Mouse (Mus musculus) c-Kit-negative CD71-positive TER-119-positive erythroid progenitor cells, embryonic 14.5 days (primary cell): ENCODE measurements around the gene Hist1h1c.
"Not testable (repeated sequence)": the region's sequence is repeated elsewhere in the genome, so short reads cannot be mapped to it uniquely, and the experiment has no call there.

Experiments
- DNase-seq: peaks from one replicate; pipeline ENCODE4 v3.0.0-alpha.2; 2013; ENCODE audit warnings: low read depth, low spot score

The Hist1h1c gene

GRCm38 (mm10) chr13:23716261-23717042, 22.2 kb upstream of the Hist1h1c start:
- no peak for DNase-seq

- no peak for DNase-seq
These were observed 21.4 kb upstream of the Hist1h1c start for GRCm38 (mm10) chr13:23717176-23717575.

GRCm38 (mm10) chr13:23717593-23718245, 20.9 kb upstream of the Hist1h1c start:
- not testable (repeated sequence) for DNase-seq

- no peak for DNase-seq
These were observed 14.4 kb upstream of the Hist1h1c start for GRCm38 (mm10) chr13:23724239-23724638.

GRCm38 (mm10) chr13:23725213-23725612, 13.4 kb upstream of the Hist1h1c start:
- DNase-seq = no peak

- no peak for DNase-seq
These were observed 10.0 kb upstream of the Hist1h1c start for GRCm38 (mm10) chr13:23728472-23729191.

- no peak for DNase-seq
These were observed 9.4 kb upstream of the Hist1h1c start for GRCm38 (mm10) chr13:23729192-23729525.

GRCm38 (mm10) chr13:23729706-23730105, 8.9 kb upstream of the Hist1h1c start:
- no peak for DNase-seq

GRCm38 (mm10) chr13:23730479-23730878, 8.1 kb upstream of the Hist1h1c start:
- DNase-seq = no peak

GRCm38 (mm10) chr13:23732156-23732804, 6.3 kb upstream of the Hist1h1c start:
- DNase-seq = peak; percentile 16

- no peak for DNase-seq
These were observed 1.5 kb upstream of the Hist1h1c start for GRCm38 (mm10) chr13:23737091-23737490.

GRCm38 (mm10) chr13:23738041-23738440, 567 bp upstream of the Hist1h1c start:
- peak; percentile 58 for DNase-seq

GRCm38 (mm10) chr13:23739069-23739921, 687 bp downstream of the Hist1h1c start:
- peak; percentile 87 for DNase-seq

- no peak for DNase-seq
These were observed 1.3 kb downstream of the Hist1h1c start for GRCm38 (mm10) chr13:23739922-23740252.

GRCm38 (mm10) chr13:23740256-23740840, 1.7 kb downstream of the Hist1h1c start:
- no peak for DNase-seq

GRCm38 (mm10) chr13:23740910-23741309, 2.3 kb downstream of the Hist1h1c start:
- peak; percentile 29 for DNase-seq

GRCm38 (mm10) chr13:23742007-23742406, 3.4 kb downstream of the Hist1h1c start:
- DNase-seq = no peak

GRCm38 (mm10) chr13:23743215-23743614, 4.6 kb downstream of the Hist1h1c start:
- DNase-seq = peak; percentile 21

GRCm38 (mm10) chr13:23743963-23744362, 5.4 kb downstream of the Hist1h1c start:
- DNase-seq = peak; percentile 46

GRCm38 (mm10) chr13:23744421-23745380, 6.1 kb downstream of the Hist1h1c start:
- DNase-seq = peak; percentile 58
